Mouse (Mus musculus): Measurements from ENCODE around the gene Slc5a11. TPM values are rescaled to one million over a fixed set of nuclear protein-coding genes. Genes with fewer than 3 reads are reported as not detected.

Slc5a11 gene
- polyA plus RNA-seq, 1 experiment from 2014 or later: 0.43 TPM

- Histone ChIP-seq H3K27ac (replicated peaks) (no peak overlapping the region), H3K4me2 (replicated peaks) (no peak overlapping the region), H3K36me3 (peaks cover 33% of the 10 kb centered on the region), H3K27me3 (no peaks in the 10 kb centered on the region), H3K4me1 (no peaks in the 10 kb centered on the region), H3K9ac (replicated peaks) (no peak overlapping the region), H3K4me3 (no peak overlapping the region), H3K9me3 (no peaks in the 10 kb centered on the region)
- ATAC-seq (replicated peaks): no peak
- WGBS: 91% methylated on average over 7 of the region's 7 CpGs
These were observed 79.3 kb downstream of the Slc5a11 start for GRCm38 (mm10) chr7:123293898-123294297.

GRCm38 (mm10) chr7:123295423-123295822 lies 80.8 kb downstream of the Slc5a11 start:
- Histone ChIP-seq H3K27ac (replicated peaks) (no peak overlapping the region), H3K27me3 (no peaks in the 10 kb centered on the region), H3K36me3 (peaks cover 39% of the 10 kb centered on the region), H3K4me2 (replicated peaks) (no peak overlapping the region), H3K9ac (replicated peaks) (no peak overlapping the region), H3K4me3 (no peak overlapping the region), H3K4me1 (no peaks in the 10 kb centered on the region), H3K9me3 (no peaks in the 10 kb centered on the region)
- no peak for ATAC-seq (replicated peaks)
- 82% methylated on average over 7 of the region's 7 CpGs for WGBS

GRCm38 (mm10) chr7:123296097-123296496 lies 81.5 kb downstream of the Slc5a11 start:
- Histone ChIP-seq H3K4me3 (no peak overlapping the region), H3K27me3 (no peaks in the 10 kb centered on the region), H3K36me3 (peaks cover 39% of the 10 kb centered on the region), H3K9ac (replicated peaks) (no peak overlapping the region), H3K4me1 (no peaks in the 10 kb centered on the region), H3K9me3 (no peaks in the 10 kb centered on the region), H3K27ac (replicated peaks) (no peak overlapping the region), H3K4me2 (replicated peaks) (no peak overlapping the region)
- WGBS: 73% methylated on average over 6 of the region's 6 CpGs
- no peak for ATAC-seq (replicated peaks)

- Histone ChIP-seq H3K27me3 (no peaks in the 10 kb centered on the region), H3K36me3 (peaks cover 33% of the 10 kb centered on the region), H3K4me3 (no peak overlapping the region), H3K4me2 (replicated peaks) (no peak overlapping the region), H3K9ac (replicated peaks) (no peak overlapping the region), H3K27ac (replicated peaks) (no peak overlapping the region), H3K9me3 (no peaks in the 10 kb centered on the region), H3K4me1 (no peaks in the 10 kb centered on the region)
- no peak for ATAC-seq (replicated peaks)
- WGBS: 68% methylated on average over 3 of the region's 3 CpGs
These were observed 83.6 kb downstream of the Slc5a11 start for GRCm38 (mm10) chr7:123298225-123298624.

- WGBS: 76% methylated on average over 3 of the region's 3 CpGs
- no peaks in the 10 kb centered on the region for H3K27me3 ChIP-seq
- peaks cover 30% of the 10 kb centered on the region for H3K36me3 ChIP-seq
- no peak for ATAC-seq (replicated peaks)
- no peak overlapping the region for H3K4me2 ChIP-seq (replicated peaks)
- no peak overlapping the region for H3K27ac ChIP-seq (replicated peaks)
- H3K9me3 ChIP-seq: no peaks in the 10 kb centered on the region
- no peak overlapping the region for H3K4me3 ChIP-seq
- no peak overlapping the region for H3K9ac ChIP-seq (replicated peaks)
- no peaks in the 10 kb centered on the region for H3K4me1 ChIP-seq
These were observed 85.7 kb downstream of the Slc5a11 start for GRCm38 (mm10) chr7:123300258-123300657.

GRCm38 (mm10) chr7:123305397-123305796 lies 90.8 kb downstream of the Slc5a11 start:
- H3K4me1 ChIP-seq: no peaks in the 10 kb centered on the region
- no peaks in the 10 kb centered on the region for H3K9me3 ChIP-seq
- peaks cover 34% of the 10 kb centered on the region for H3K36me3 ChIP-seq
- H3K27me3 ChIP-seq: no peaks in the 10 kb centered on the region
- no peak overlapping the region for H3K4me2 ChIP-seq (replicated peaks)
- H3K4me3 ChIP-seq: no peak overlapping the region
- 84% methylated on average over 2 of the region's 2 CpGs for WGBS
- H3K9ac ChIP-seq (replicated peaks): no peak overlapping the region
- ATAC-seq (replicated peaks): no peak
- H3K27ac ChIP-seq (replicated peaks): no peak overlapping the region

GRCm38 (mm10) chr7:123307236-123307635 lies 92.7 kb downstream of the Slc5a11 start:
- no peaks in the 10 kb centered on the region for H3K9me3 ChIP-seq
- 94% methylated on average over 8 of the region's 8 CpGs for WGBS
- no peaks in the 10 kb centered on the region for H3K4me1 ChIP-seq
- H3K4me2 ChIP-seq (replicated peaks): no peak overlapping the region
- H3K4me3 ChIP-seq: no peak overlapping the region
- H3K27me3 ChIP-seq: no peaks in the 10 kb centered on the region
- no peak for ATAC-seq (replicated peaks)
- peaks cover 34% of the 10 kb centered on the region for H3K36me3 ChIP-seq
- H3K9ac ChIP-seq (replicated peaks): no peak overlapping the region
- no peak overlapping the region for H3K27ac ChIP-seq (replicated peaks)

- no peak overlapping the region for H3K9ac ChIP-seq (replicated peaks)
- peaks cover 39% of the 10 kb centered on the region for H3K36me3 ChIP-seq
- no peaks in the 10 kb centered on the region for H3K27me3 ChIP-seq
- H3K4me3 ChIP-seq: no peak overlapping the region
- H3K4me1 ChIP-seq: no peaks in the 10 kb centered on the region
- no peak overlapping the region for H3K4me2 ChIP-seq (replicated peaks)
- H3K9me3 ChIP-seq: no peaks in the 10 kb centered on the region
- no peak overlapping the region for H3K27ac ChIP-seq (replicated peaks)
- no peak for ATAC-seq (replicated peaks)
- 93% methylated on average over 4 of the region's 4 CpGs for WGBS
These were observed 93.4 kb downstream of the Slc5a11 start for GRCm38 (mm10) chr7:123307887-123308558.

GRCm38 (mm10) chr7:123311836-123312235 lies 97.3 kb downstream of the Slc5a11 start:
- H3K4me1 ChIP-seq: no peaks in the 10 kb centered on the region
- H3K9ac ChIP-seq (replicated peaks): no peak overlapping the region
- H3K4me2 ChIP-seq (replicated peaks): no peak overlapping the region
- peaks cover 27% of the 10 kb centered on the region for H3K36me3 ChIP-seq
- no peaks in the 10 kb centered on the region for H3K9me3 ChIP-seq
- H3K27me3 ChIP-seq: no peaks in the 10 kb centered on the region
- H3K27ac ChIP-seq (replicated peaks): no peak overlapping the region
- 68% methylated on average over 5 of the region's 5 CpGs for whole genome bisulfite sequencing
- ATAC-seq (replicated peaks): no peak
- no peak overlapping the region for H3K4me3 ChIP-seq

GRCm38 (mm10) chr7:123312738-123313137 lies 98.2 kb downstream of the Slc5a11 start:
- H3K27ac ChIP-seq (replicated peaks): no peak overlapping the region
- H3K27me3 ChIP-seq: no peaks in the 10 kb centered on the region
- no peaks in the 10 kb centered on the region for H3K9me3 ChIP-seq
- H3K4me1 ChIP-seq: no peaks in the 10 kb centered on the region
- no peak for ATAC-seq (replicated peaks)
- H3K4me3 ChIP-seq: no peak overlapping the region
- 82% methylated on average over 3 of the region's 3 CpGs for WGBS
- H3K9ac ChIP-seq (replicated peaks): no peak overlapping the region
- no peak overlapping the region for H3K4me2 ChIP-seq (replicated peaks)
- peaks cover 21% of the 10 kb centered on the region; the same call in 1 of the 2 replicates for H3K36me3 ChIP-seq

GRCm38 (mm10) chr7:123322452-123323121 lies 108.0 kb downstream of the Slc5a11 start:
- no peaks in the 10 kb centered on the region for H3K27me3 ChIP-seq
- no peak overlapping the region for H3K4me2 ChIP-seq (replicated peaks)
- no peak overlapping the region for H3K4me3 ChIP-seq
- H3K9me3 ChIP-seq: no peaks in the 10 kb centered on the region
- H3K4me1 ChIP-seq: no peaks in the 10 kb centered on the region
- ATAC-seq (replicated peaks): no peak
- no peak overlapping the region for H3K27ac ChIP-seq (replicated peaks)
- no peak overlapping the region for H3K9ac ChIP-seq (replicated peaks)
- WGBS: 87% methylated on average over 13 of the region's 13 CpGs
- peaks cover 33% of the 10 kb centered on the region; the same call in 1 of the 2 replicates for H3K36me3 ChIP-seq

All from forebrain, embryonic 15.5 days (tissue).